Mouse (Mus musculus): ENCODE results near the gene Panx1. TPM values are rescaled to one million over a fixed set of nuclear protein-coding genes. Genes with fewer than 3 reads are reported as not detected.

The Panx1 gene
- polyA plus RNA-seq, 1 experiment from 2014 or later: 30.1 TPM

- no peaks in the 10 kb centered on the region; the same call in 1 of the 2 replicates for H3K27me3 ChIP-seq (ENCODE audit: control insufficient read depth, insufficient read depth, low read length)
- H3K9me3 ChIP-seq (replicated peaks; ENCODE audit: control insufficient read depth, low read length): no peaks in the 10 kb centered on the region
- H3K36me3 ChIP-seq (ENCODE audit: control insufficient read depth, insufficient read depth, low read length): no peaks in the 10 kb centered on the region
- no peak overlapping the region for H3K9ac ChIP-seq (ENCODE audit: low read depth, low read length)
- H3K4me2 ChIP-seq: no peak overlapping the region
- no peak overlapping the region for H3K27ac ChIP-seq (ENCODE audit: low read depth, low read length)
- peaks cover 4% of the 10 kb centered on the region; the same call in 1 of the 2 replicates for H3K4me1 ChIP-seq (ENCODE audit: control insufficient read depth, insufficient read depth, low read length)
- 82% methylated on average over 11 of the region's 11 CpGs for WGBS (ENCODE audit: insufficient replicate concordance)
- ATAC-seq (replicated peaks; ENCODE audit: insufficient number of reproducible peaks, low FRiP score, low TSS enrichment): no peak
- H3K4me3 ChIP-seq (ENCODE audit: low read depth, low read length): no peak overlapping the region
Observed at GRCm38 (mm10) chr9:15041556-15041955, 3.7 kb downstream of the Panx1 start.

- Histone ChIP-seq H3K4me3 (ENCODE audit: low read depth, low read length) (no peak overlapping the region), H3K9ac (ENCODE audit: low read depth, low read length) (no peak overlapping the region), H3K4me1 (ENCODE audit: control insufficient read depth, insufficient read depth, low read length) (no peaks in the 10 kb centered on the region), H3K4me2 (no peak overlapping the region), H3K9me3 (replicated peaks; ENCODE audit: control insufficient read depth, low read length) (no peaks in the 10 kb centered on the region), H3K27me3 (ENCODE audit: control insufficient read depth, insufficient read depth, low read length) (no peaks in the 10 kb centered on the region), H3K36me3 (ENCODE audit: control insufficient read depth, insufficient read depth, low read length) (no peaks in the 10 kb centered on the region), H3K27ac (ENCODE audit: low read depth, low read length) (no peak overlapping the region)
- ATAC-seq (replicated peaks; ENCODE audit: insufficient number of reproducible peaks, low FRiP score, low TSS enrichment): no peak
- WGBS (ENCODE audit: insufficient replicate concordance): 76% methylated on average over 5 of the region's 5 CpGs
Observed at GRCm38 (mm10) chr9:15039848-15040247, 5.4 kb downstream of the Panx1 start.

- 62% methylated on average over 3 of the region's 3 CpGs for WGBS (ENCODE audit: insufficient replicate concordance)
- Histone ChIP-seq H3K4me1 (ENCODE audit: control insufficient read depth, insufficient read depth, low read length) (no peaks in the 10 kb centered on the region), H3K9me3 (replicated peaks; ENCODE audit: control insufficient read depth, low read length) (no peaks in the 10 kb centered on the region), H3K27ac (ENCODE audit: low read depth, low read length) (no peak overlapping the region), H3K9ac (ENCODE audit: low read depth, low read length) (no peak overlapping the region), H3K4me3 (ENCODE audit: low read depth, low read length) (no peak overlapping the region), H3K4me2 (no peak overlapping the region), H3K27me3 (ENCODE audit: control insufficient read depth, insufficient read depth, low read length) (no peaks in the 10 kb centered on the region), H3K36me3 (ENCODE audit: control insufficient read depth, insufficient read depth, low read length) (no peaks in the 10 kb centered on the region)
- no peak for ATAC-seq (replicated peaks; ENCODE audit: insufficient number of reproducible peaks, low FRiP score, low TSS enrichment)
Observed at GRCm38 (mm10) chr9:15037704-15038103, 7.6 kb downstream of the Panx1 start.

- Histone ChIP-seq H3K27ac (ENCODE audit: low read depth, low read length) (no peak overlapping the region), H3K27me3 (ENCODE audit: control insufficient read depth, insufficient read depth, low read length) (no peaks in the 10 kb centered on the region)
Observed at GRCm38 (mm10) chr9:15037237-15037636, 8.0 kb downstream of the Panx1 start.

GRCm38 (mm10) chr9:15036807-15037206 lies 8.5 kb downstream of the Panx1 start:
- H3K9me3 ChIP-seq (replicated peaks; ENCODE audit: control insufficient read depth, low read length): no peaks in the 10 kb centered on the region
- no peak overlapping the region for H3K9ac ChIP-seq (ENCODE audit: low read depth, low read length)
- WGBS (ENCODE audit: insufficient replicate concordance): 69% methylated on average over 4 of the region's 4 CpGs

More at GRCm38 (mm10) chr9:15037237-15037636, 8.0 kb downstream of the Panx1 start:
- no peak overlapping the region for H3K4me2 ChIP-seq
- H3K36me3 ChIP-seq (ENCODE audit: control insufficient read depth, insufficient read depth, low read length): no peaks in the 10 kb centered on the region
- no peaks in the 10 kb centered on the region for H3K4me1 ChIP-seq (ENCODE audit: control insufficient read depth, insufficient read depth, low read length)
- no peak for ATAC-seq (replicated peaks; ENCODE audit: insufficient number of reproducible peaks, low FRiP score, low TSS enrichment)
- H3K4me3 ChIP-seq (ENCODE audit: low read depth, low read length): no peak overlapping the region
- no peak overlapping the region for H3K9ac ChIP-seq (ENCODE audit: low read depth, low read length)
- no peaks in the 10 kb centered on the region for H3K9me3 ChIP-seq (replicated peaks; ENCODE audit: control insufficient read depth, low read length)

GRCm38 (mm10) chr9:15036405-15036804 lies 8.9 kb downstream of the Panx1 start:
- Histone ChIP-seq H3K4me3 (ENCODE audit: low read depth, low read length) (no peak overlapping the region), H3K36me3 (ENCODE audit: control insufficient read depth, insufficient read depth, low read length) (no peaks in the 10 kb centered on the region), H3K27me3 (ENCODE audit: control insufficient read depth, insufficient read depth, low read length) (no peaks in the 10 kb centered on the region), H3K9me3 (replicated peaks; ENCODE audit: control insufficient read depth, low read length) (no peaks in the 10 kb centered on the region), H3K4me2 (no peak overlapping the region), H3K9ac (ENCODE audit: low read depth, low read length) (no peak overlapping the region), H3K27ac (ENCODE audit: low read depth, low read length) (no peak overlapping the region), H3K4me1 (ENCODE audit: control insufficient read depth, insufficient read depth, low read length) (no peaks in the 10 kb centered on the region)
- WGBS (ENCODE audit: insufficient replicate concordance): 92% methylated on average over 2 of the region's 2 CpGs
- no peak for ATAC-seq (replicated peaks; ENCODE audit: insufficient number of reproducible peaks, low FRiP score, low TSS enrichment)

More at GRCm38 (mm10) chr9:15036807-15037206, 8.5 kb downstream of the Panx1 start:
- no peak for ATAC-seq (replicated peaks; ENCODE audit: insufficient number of reproducible peaks, low FRiP score, low TSS enrichment)
- no peak overlapping the region for H3K4me2 ChIP-seq
- no peak overlapping the region for H3K4me3 ChIP-seq (ENCODE audit: low read depth, low read length)
- H3K27ac ChIP-seq (ENCODE audit: low read depth, low read length): no peak overlapping the region
- no peaks in the 10 kb centered on the region for H3K27me3 ChIP-seq (ENCODE audit: control insufficient read depth, insufficient read depth, low read length)
- H3K36me3 ChIP-seq (ENCODE audit: control insufficient read depth, insufficient read depth, low read length): no peaks in the 10 kb centered on the region
- no peaks in the 10 kb centered on the region for H3K4me1 ChIP-seq (ENCODE audit: control insufficient read depth, insufficient read depth, low read length)

DNA sequence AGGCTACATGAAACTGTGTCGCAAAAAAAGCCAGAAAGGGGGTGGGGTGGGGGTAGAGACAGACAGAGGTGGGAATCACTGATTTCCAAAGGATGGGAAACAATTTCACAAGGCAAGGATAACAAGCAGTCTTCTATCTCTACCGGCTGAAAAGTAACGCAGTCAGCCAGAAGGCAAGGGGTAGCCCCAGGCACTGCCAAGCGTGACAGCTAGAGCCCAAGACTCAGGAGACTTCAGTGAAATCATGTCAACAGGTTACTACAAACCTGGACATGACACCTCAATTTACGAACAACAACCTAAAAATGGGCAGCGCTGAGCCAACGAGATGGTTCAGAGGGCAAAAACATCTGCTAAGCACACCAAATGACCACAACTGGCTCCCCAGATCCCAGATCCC lies 9.3 kb downstream of the Panx1 start:
- H3K27ac ChIP-seq (ENCODE audit: low read depth, low read length): no peak overlapping the region
- no peaks in the 10 kb centered on the region for H3K36me3 ChIP-seq (ENCODE audit: control insufficient read depth, insufficient read depth, low read length)
- H3K27me3 ChIP-seq (ENCODE audit: control insufficient read depth, insufficient read depth, low read length): no peaks in the 10 kb centered on the region
- H3K4me2 ChIP-seq: no peak overlapping the region
- H3K9me3 ChIP-seq (replicated peaks; ENCODE audit: control insufficient read depth, low read length): no peaks in the 10 kb centered on the region
- H3K4me1 ChIP-seq (ENCODE audit: control insufficient read depth, insufficient read depth, low read length): no peaks in the 10 kb centered on the region
- 91% methylated on average over 7 of the region's 7 CpGs for WGBS (ENCODE audit: insufficient replicate concordance)
- no peak overlapping the region for H3K4me3 ChIP-seq (ENCODE audit: low read depth, low read length)
- no peak overlapping the region for H3K9ac ChIP-seq (ENCODE audit: low read depth, low read length)
- no peak for ATAC-seq (replicated peaks; ENCODE audit: insufficient number of reproducible peaks, low FRiP score, low TSS enrichment)

GRCm38 (mm10) chr9:15034546-15035273 lies 10.6 kb downstream of the Panx1 start:
- Histone ChIP-seq H3K36me3 (ENCODE audit: control insufficient read depth, insufficient read depth, low read length) (no peaks in the 10 kb centered on the region), H3K4me3 (ENCODE audit: low read depth, low read length) (no peak overlapping the region), H3K9me3 (replicated peaks; ENCODE audit: control insufficient read depth, low read length) (no peaks in the 10 kb centered on the region), H3K27ac (ENCODE audit: low read depth, low read length) (no peak overlapping the region), H3K27me3 (ENCODE audit: control insufficient read depth, insufficient read depth, low read length) (no peaks in the 10 kb centered on the region), H3K9ac (ENCODE audit: low read depth, low read length) (no peak overlapping the region), H3K4me1 (ENCODE audit: control insufficient read depth, insufficient read depth, low read length) (no peaks in the 10 kb centered on the region; the same call in 1 of the 2 replicates), H3K4me2 (no peak overlapping the region)
- no peak for ATAC-seq (replicated peaks; ENCODE audit: insufficient number of reproducible peaks, low FRiP score, low TSS enrichment)
- 69% methylated on average over 7 of the region's 7 CpGs for WGBS (ENCODE audit: insufficient replicate concordance)

- Histone ChIP-seq H3K4me3 (ENCODE audit: low read depth, low read length) (no peak overlapping the region), H3K4me2 (no peak overlapping the region), H3K27ac (ENCODE audit: low read depth, low read length) (no peak overlapping the region), H3K27me3 (ENCODE audit: control insufficient read depth, insufficient read depth, low read length) (no peaks in the 10 kb centered on the region), H3K9ac (ENCODE audit: low read depth, low read length) (no peak overlapping the region), H3K4me1 (ENCODE audit: control insufficient read depth, insufficient read depth, low read length) (no peaks in the 10 kb centered on the region; the same call in 1 of the 2 replicates), H3K9me3 (replicated peaks; ENCODE audit: control insufficient read depth, low read length) (no peaks in the 10 kb centered on the region), H3K36me3 (ENCODE audit: control insufficient read depth, insufficient read depth, low read length) (no peaks in the 10 kb centered on the region)
- ATAC-seq (replicated peaks; ENCODE audit: insufficient number of reproducible peaks, low FRiP score, low TSS enrichment): no peak
- WGBS (ENCODE audit: insufficient replicate concordance): 66% methylated on average over 5 of the region's 5 CpGs
Observed at GRCm38 (mm10) chr9:15033568-15034160, 11.6 kb downstream of the Panx1 start.
